Mouse (Mus musculus) v-Abl transformed pro-B cells (cell line): ENCODE measurements around the gene Maff.

Source experiments
- in situ Hi-C, 2 experiments: fragments of 400-800 bp; cut with MboI; formaldehyde crosslinking; loops; one replicate each; pipeline ENCODE4 v1.15.1; 2025; ENCODE audit not compliant: unreplicated experiment in 2 of 2

Maff gene

GRCm38 (mm10) chr15:79346051-79346793 is at the start of gene Maff:
Gene Maff, plus strand, starts transcription at chr15:79346621.
- in situ Hi-C loops, result loop anchor here in 1 of 2 experiments (25.0 kb wide), 1 partner anchor 459 kb away; the partner anchor contains the start of genes Gga1, Gm49510 and Sh3bp1

DNA sequence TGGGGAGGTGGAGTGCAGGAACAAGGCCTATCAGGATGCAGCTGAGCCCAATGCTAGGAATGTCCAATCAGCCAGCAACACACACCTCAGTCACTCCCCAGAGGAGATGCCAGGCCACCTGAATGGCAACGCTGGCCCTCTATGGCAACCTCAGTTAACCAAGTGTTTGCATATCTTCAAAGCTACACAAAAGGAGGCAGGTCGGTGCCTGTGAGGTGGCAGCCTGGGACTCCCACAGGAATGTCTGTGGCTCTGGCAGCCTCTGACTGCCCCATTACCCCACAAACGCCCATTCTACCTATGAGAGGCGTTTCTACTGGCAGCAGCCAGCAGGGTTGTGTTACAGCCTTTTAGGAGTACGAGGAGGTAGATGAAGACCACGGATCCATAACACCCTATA is 47.9 kb upstream of the Maff start:
- in situ Hi-C loops, result no loop called here

DNA sequence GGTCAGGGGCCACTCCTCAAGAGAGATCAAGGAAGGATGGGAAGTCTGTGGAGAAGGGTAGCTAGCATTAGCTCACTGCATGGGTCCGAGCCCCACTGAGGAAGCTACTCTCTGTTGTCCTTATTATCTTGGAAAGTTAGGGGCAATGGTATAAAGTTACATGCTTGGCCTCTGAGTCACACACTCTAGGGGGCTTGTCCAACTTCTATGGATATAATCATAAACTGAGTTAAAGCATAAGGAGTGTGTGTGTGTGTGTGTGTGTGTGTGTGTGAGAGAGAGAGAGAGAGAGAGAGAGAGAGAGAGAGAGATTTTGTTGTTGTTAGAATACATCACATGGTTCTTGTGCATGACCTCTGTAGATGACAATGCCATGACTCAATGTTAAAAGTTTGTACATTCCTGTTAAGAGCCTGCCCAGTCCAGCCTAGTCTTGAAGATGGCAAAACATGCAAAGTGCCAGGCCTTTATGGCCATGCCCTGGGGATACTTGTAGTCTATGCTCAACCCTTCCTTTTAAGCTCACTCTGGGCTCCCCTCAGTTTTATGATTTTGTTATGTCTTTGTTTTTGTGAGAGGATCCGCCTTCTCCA is 46.8 kb upstream of the Maff start:
- in situ Hi-C loops, result no loop called here

DNA sequence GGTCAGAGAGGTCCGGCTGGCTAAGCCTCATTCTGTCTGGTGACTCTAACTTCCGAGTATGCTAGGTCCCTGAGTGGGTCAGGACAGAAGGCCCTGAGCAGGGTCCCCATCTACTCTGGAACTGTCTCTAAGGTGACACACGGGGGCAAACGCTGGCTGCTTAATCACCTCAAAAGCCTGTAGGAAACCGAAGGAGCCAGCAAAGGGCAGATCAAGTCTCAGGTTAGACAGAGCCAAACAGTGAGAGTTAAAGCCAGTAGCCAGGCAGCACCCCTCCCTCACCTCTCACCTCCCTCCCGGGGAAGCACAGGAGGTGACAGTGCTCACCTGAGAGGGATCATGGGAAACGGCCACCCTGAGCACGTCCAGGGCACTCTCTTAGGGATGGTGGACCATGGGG is 42.7 kb upstream of the Maff start:
- in situ Hi-C loops, result no loop called here

- in situ Hi-C loops, result no loop called here
Measured at GRCm38 (mm10) chr15:79304832-79305231, 41.6 kb upstream of the Maff start.

DNA sequence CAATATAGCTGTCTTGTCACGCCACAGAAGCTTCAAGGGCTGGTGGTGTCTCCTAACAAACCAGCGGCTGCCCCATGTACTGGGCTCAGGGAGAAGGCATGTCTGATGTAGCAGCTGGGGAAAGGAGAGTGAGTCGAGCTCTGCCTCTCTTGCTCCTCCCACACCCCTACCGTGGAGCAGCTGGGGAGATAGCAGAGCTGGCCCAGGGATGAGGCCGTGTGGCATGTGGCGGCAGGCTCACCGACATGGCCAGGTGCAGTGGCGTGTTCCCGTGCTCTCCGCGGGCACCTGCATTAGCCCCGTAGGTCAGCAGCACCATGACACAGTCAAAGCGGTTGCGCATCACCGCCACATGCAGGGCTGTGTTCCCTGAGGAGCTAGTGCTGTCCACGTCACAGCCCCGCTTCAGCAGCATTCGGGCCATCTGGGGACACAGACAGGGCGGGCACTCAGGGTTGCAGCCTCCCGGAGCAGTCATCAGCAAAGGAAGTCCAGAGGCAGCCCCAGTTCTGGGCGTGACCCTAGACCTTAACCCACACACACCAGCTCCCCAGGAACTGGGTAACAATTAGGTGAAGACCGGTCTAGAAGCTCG is 40.3 kb upstream of the Maff start:
- in situ Hi-C loops, result no loop called here

DNA sequence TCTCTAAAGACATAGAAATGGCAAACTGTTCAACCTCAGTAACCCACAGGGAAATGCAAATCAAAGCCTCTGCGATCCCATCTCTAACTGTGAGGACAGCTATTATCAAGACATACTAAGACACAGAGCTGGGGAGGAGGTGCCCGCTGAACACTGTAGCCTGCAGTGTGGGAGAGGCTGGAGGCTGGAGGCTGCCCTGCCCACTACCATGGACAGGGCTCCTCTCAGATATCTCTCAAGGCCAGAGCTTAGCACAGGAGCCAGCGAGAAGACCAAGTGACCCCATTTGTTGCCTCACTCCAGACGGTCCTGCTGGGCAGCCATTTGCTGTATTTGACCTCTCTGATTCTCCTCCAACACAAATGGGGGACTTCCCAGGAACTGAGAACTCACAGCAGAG is 38.6 kb upstream of the Maff start:
- in situ Hi-C loops, result no loop called here

- in situ Hi-C loops, result no loop called here
Measured at GRCm38 (mm10) chr15:79313848-79314369, 32.5 kb upstream of the Maff start.

GRCm38 (mm10) chr15:79321733-79322190 is 24.7 kb upstream of the Maff start:
- in situ Hi-C loops, result loop anchor here (5.0 to 10.0 kb wide), 2 partner anchors 41 to 47 kb away; no protein-coding TSS in a partner anchor

GRCm38 (mm10) chr15:79322281-79322990 is 24.0 kb upstream of the Maff start:
- in situ Hi-C loops, result loop anchor here (5.0 to 10.0 kb wide), 2 partner anchors 40 to 48 kb away; no protein-coding TSS in a partner anchor

DNA sequence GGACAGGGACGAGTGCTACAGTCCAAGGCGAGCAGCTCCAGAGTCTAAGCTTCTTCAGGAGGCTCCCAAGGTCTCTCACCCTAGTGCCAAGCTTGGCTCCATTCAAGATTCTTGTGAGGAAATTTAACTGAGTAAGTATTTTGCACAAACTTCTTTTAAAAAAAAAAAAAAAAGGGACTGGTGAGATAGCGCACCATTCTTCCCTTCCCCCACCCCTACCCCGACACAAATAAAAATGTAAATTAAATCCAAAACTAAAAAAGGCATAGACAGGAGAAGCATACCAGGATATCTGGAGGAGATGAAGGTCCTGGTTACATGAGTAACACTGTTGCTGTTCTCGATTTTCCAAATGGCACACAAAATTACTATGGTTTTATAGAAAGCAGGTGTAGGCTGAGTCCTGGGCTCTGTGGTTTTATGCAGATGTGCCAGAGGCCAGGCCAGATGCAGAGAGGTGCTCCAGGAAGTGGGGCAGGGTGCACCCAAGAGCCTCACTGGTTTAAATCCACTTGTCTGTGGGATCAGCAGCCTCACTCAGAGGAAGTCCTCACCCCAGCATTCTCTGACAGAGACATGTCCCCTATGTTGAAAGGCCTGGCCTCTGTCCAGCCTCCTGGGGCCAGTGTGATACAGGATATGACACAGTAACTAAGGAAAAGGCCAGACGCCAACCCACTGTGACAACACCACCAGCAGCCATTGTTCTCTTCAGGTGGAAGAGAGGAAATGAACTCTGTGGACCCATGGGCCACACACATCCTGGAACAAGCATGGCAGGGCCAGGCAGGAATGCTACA is 23.2 kb upstream of the Maff start:
- in situ Hi-C loops, result loop anchor here (5.0 to 10.0 kb wide), 2 partner anchors 39 to 48 kb away; no protein-coding TSS in a partner anchor

DNA sequence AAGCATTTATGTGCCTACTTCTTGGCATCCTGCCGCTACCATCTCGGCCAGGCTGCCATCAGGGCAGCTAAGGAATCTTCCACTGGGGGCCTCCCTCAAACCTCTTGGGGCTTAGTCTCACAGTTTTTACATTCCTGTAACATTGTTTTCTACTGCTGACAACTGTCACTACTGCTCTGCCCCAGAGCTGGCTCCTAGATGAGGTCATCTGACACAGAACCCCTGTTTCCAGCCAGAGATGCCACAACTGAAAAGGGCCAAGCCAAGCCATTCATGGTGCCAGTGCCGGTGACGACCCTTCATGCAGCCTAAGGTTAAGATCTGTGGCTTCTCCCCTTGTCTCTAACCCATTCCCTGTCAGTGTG is 22.6 kb upstream of the Maff start:
- in situ Hi-C loops, result loop anchor here (5.0 to 10.0 kb wide), 2 partner anchors 39 to 49 kb away; no protein-coding TSS in a partner anchor

GRCm38 (mm10) chr15:79324373-79324772 is 22.0 kb upstream of the Maff start:
- in situ Hi-C loops, result loop anchor here (5.0 to 10.0 kb wide), 2 partner anchors 38 to 50 kb away; no protein-coding TSS in a partner anchor

GRCm38 (mm10) chr15:79325742-79326141 is 20.7 kb upstream of the Maff start:
- in situ Hi-C loops, result loop anchor here (10.0 to 25.0 kb wide), 2 partner anchors 51 to 438 kb away; partner anchors contain the start of genes Gga1 (in 1 of the 2), Gm49510 (in 1 of the 2) and Sh3bp1 (in 1 of the 2)

DNA sequence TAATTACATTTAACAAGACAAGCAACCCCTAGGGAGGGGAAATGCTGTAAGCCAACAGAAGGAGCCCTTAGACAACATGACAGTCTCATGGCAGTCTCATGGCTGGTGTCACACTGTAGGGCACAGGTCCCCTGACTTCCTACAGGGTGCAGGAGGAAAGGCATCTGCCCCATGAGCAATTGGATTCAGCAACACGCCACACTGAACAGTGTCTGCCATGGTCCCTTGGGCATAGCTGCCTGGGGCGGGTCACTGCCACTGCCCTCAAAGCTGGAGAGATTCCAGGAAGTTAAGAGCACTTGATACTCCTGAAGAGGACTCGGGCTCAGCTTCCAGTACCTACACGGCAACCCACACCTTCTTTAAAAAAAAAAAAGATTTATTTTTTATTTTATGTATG is 20.2 kb upstream of the Maff start:
- in situ Hi-C loops, result loop anchor here (10.0 to 25.0 kb wide), 2 partner anchors 51 to 439 kb away; partner anchors contain the start of genes Gga1 (in 1 of the 2), Gm49510 (in 1 of the 2) and Sh3bp1 (in 1 of the 2)

DNA sequence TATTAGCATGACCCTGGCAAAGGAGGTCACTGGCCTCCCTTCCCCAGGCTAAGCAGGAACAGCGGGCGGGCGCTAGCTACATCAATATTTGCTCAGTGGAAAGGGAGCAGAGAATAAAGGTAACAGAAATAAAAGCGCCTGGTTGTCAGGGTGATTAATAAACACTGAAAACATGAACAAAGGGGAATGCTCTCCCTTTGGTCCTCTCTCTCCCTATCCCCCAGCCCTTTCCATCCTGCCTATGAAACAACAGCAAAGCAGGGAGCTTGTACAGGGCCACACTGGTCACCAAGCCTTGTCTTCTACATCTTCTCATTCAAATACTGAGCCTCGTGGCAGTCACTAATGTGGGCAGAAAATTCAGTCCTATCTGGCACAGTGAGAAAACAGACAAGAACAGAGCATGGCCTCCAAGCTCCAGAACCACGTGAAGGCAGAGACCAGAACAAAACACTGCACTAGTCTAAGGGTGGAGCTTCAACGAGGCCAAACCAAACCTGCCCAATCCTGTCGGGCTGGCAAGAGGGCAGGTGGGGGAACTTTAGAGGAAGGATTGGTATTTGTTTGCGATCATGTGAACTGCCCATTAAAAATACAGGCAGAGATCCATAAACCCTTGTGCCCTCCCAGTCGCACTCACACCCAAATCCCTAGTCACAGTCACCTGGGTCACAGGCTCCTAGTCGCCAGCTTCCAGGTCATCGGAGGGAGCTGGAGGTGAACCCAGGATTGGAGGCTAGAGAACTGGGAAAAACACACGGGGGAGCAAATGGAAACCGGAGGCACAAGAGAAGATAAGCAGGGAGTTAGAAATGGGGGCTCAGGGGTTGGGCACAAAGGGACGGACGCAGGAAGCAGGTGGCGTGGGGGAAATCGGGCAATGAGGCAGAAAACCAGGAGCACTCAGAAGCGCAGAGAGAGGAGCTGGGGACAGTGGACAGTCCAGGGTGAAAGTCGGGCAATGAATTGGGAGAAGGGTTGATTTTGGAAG is 19.2 kb upstream of the Maff start:
- in situ Hi-C loops, result loop anchor here (10.0 to 25.0 kb wide), 2 partner anchors 52 to 440 kb away; partner anchors contain the start of genes Gga1 (in 1 of the 2), Gm49510 (in 1 of the 2) and Sh3bp1 (in 1 of the 2)

DNA sequence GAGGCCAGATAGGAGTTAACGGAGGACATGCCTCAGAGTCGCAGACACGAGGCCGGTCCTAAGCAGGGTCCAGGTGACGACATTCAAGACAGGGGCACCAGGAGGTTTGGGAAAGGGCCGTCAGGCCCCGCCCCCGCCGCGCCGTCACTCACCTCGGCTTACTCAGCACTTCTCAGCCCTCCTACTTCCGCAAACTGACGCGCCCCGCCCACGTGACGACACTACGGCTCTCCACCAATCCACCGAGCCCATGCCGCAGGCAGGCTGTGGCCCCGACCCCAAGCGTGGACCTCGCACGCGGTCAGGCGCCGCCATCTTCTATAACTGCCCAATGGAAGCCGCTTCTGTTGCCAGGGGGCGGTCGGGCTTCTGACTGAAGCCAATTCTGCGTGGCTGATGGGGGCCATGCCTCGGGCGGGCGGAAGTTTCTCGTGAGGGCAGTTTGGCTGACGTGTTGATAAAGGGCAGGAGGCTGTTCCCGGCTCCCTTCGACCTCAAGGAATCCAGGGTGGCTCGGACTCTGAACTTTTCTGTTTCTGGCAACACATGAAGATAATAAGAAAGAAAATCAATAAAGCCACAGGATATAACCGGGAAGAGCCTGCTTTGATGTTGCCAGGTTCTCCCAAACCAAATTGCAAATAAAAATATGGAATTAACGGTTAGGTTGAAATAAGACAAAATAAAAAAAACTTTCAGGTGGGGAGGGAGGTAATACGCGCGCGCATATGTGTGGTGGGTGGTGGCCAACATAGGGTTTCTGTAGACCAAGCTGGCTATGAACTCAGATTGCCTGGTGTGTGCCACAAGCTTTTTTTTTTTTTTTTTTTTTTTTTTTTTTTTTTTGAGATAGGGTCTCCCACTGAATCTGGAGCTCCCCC is 18.1 kb upstream of the Maff start, which contains the start of gene Pla2g6:
Gene Pla2g6 (minus strand): TSS at position 333 of the 881 bp plus-strand sequence.
- in situ Hi-C loops, result loop anchor here (10.0 to 25.0 kb wide), 2 partner anchors 53 to 441 kb away; partner anchors contain the start of genes Gga1 (in 1 of the 2), Gm49510 (in 1 of the 2) and Sh3bp1 (in 1 of the 2)
